Mouse (Mus musculus) ZHBTc4 (cell line): ENCODE data around the gene Rccd1.

Source experiments
- DNase-seq: peaks from one replicate; pipeline ENCODE4 v3.0.0-alpha.2; 2011; ENCODE audit warnings: low read depth, low spot score

Rccd1 gene

GRCm38 (mm10) chr7:80260625-80261371 is 63.5 kb downstream of the Rccd1 start, which contains the start of gene Ngrn:
Ngrn (plus strand) TSS chr7:80261215.
- peak; percentile 93 for DNase-seq

- no peak for DNase-seq
Observed at GRCm38 (mm10) chr7:80257706-80258105, 66.5 kb downstream of the Rccd1 start.

- DNase-seq: no peak
Observed at GRCm38 (mm10) chr7:80255981-80256380, 68.3 kb downstream of the Rccd1 start.

GRCm38 (mm10) chr7:80252886-80253285 is 71.4 kb downstream of the Rccd1 start:
- no peak for DNase-seq

GRCm38 (mm10) chr7:80252437-80252836 is 71.8 kb downstream of the Rccd1 start:
- no peak for DNase-seq

- DNase-seq: no peak
Observed at GRCm38 (mm10) chr7:80246859-80247258, 77.4 kb downstream of the Rccd1 start.

GRCm38 (mm10) chr7:80246148-80246721 is 78.0 kb downstream of the Rccd1 start, which contains the start of gene Ttll13:
Ttll13 (plus strand) TSS chr7:80246376.
- peak; percentile 100 for DNase-seq

GRCm38 (mm10) chr7:80244851-80245250 is 79.4 kb downstream of the Rccd1 start:
- no peak for DNase-seq
